Mouse (Mus musculus): ENCODE data around the gene Sema5a. TPM values are rescaled to one million over a fixed set of nuclear protein-coding genes. Genes with fewer than 3 reads are reported as not detected.
"Not testable (repeated sequence)": the region's sequence is repeated elsewhere in the genome, so short reads cannot be mapped to it uniquely, and the experiment has no call there.

The Sema5a gene
- 12.0 and 13.6 TPM in 2 replicates for polyA plus RNA-seq (2014; fragmentation: Nextera tagmentation; extraction: Ambion mirVana)

GRCm38 (mm10) chr15:32244344-32244955 lies at the start of gene Sema5a:
Sema5a (plus strand) TSS chr15:32244810.
- under 1% methylated on average over 42 of the region's 45 CpGs for WGBS
- no peak within 1 kb of the TSS for H3K27ac ChIP-seq
- no peaks in the 10 kb centered on the region for H3K9me3 ChIP-seq (ENCODE audit: control insufficient read depth, low read length)
- peak within 1 kb of the TSS; percentile 63 for H3K9ac ChIP-seq
- ATAC-seq (ENCODE audit: low FRiP score) (peak; percentile 92), DNase-seq (ENCODE audit: low spot score) (peak; percentile 51)
- no peaks in the 10 kb centered on the region; the same call in 1 of the 2 replicates for H3K4me1 ChIP-seq (replicated peaks; ENCODE audit: control insufficient read depth, insufficient read depth, low read length)
- H3K4me3 ChIP-seq (replicated peaks; ENCODE audit: low read length) = peak within 1 kb of the TSS; percentile 64
- H3K4me2 ChIP-seq (replicated peaks) = peak within 1 kb of the TSS; percentile 100
- H3K36me3 ChIP-seq (replicated peaks; ENCODE audit: control insufficient read depth, insufficient read depth) = no peaks in the 10 kb centered on the region
- no peaks in the 10 kb centered on the region for H3K27me3 ChIP-seq (ENCODE audit: control insufficient read depth, insufficient read depth, low read length)

- H3K9ac ChIP-seq = no peak overlapping the region
- H3K9me3 ChIP-seq (ENCODE audit: control insufficient read depth, low read length) = no peaks in the 10 kb centered on the region
- 0 out of 2 replicates have a peak, but pooled peaks cover 3% of the 10 kb centered on the region for H3K4me1 ChIP-seq (replicated peaks; ENCODE audit: control insufficient read depth, insufficient read depth, low read length)
- 62% methylated on average over 9 of the region's 9 CpGs for WGBS
- H3K4me3 ChIP-seq (replicated peaks; ENCODE audit: low read length) = no peak overlapping the region
- DNase-seq (ENCODE audit: low spot score) (no peak), ATAC-seq (ENCODE audit: low FRiP score) (no peak)
- no peak overlapping the region for H3K4me2 ChIP-seq (replicated peaks)
- H3K27ac ChIP-seq = no peak overlapping the region
- H3K36me3 ChIP-seq (replicated peaks; ENCODE audit: control insufficient read depth, insufficient read depth) = no peaks in the 10 kb centered on the region
- H3K27me3 ChIP-seq (ENCODE audit: control insufficient read depth, insufficient read depth, low read length) = no peaks in the 10 kb centered on the region
Observed at GRCm38 (mm10) chr15:32198076-32198475, 46.5 kb upstream of the Sema5a start.

- ATAC-seq (ENCODE audit: low FRiP score) = no peak
- Histone ChIP-seq H3K27me3 (ENCODE audit: control insufficient read depth, insufficient read depth, low read length) (no peaks in the 10 kb centered on the region), H3K9me3 (ENCODE audit: control insufficient read depth, low read length) (no peaks in the 10 kb centered on the region), H3K27ac (no peak overlapping the region), H3K4me2 (replicated peaks) (no peak overlapping the region), H3K36me3 (replicated peaks; ENCODE audit: control insufficient read depth, insufficient read depth) (no peaks in the 10 kb centered on the region), H3K4me1 (replicated peaks; ENCODE audit: control insufficient read depth, insufficient read depth, low read length) (0 out of 2 replicates have a peak, but pooled peaks cover 3% of the 10 kb centered on the region), H3K4me3 (replicated peaks; ENCODE audit: low read length) (no peak overlapping the region), H3K9ac (no peak overlapping the region)
- no peak for DNase-seq (ENCODE audit: low spot score)
- WGBS = 60% methylated on average over 5 of the region's 5 CpGs
Observed at GRCm38 (mm10) chr15:32198561-32198960, 46.0 kb upstream of the Sema5a start.

GRCm38 (mm10) chr15:32203242-32203641 lies 41.4 kb upstream of the Sema5a start:
- no peak overlapping the region for H3K27ac ChIP-seq
- H3K36me3 ChIP-seq (replicated peaks; ENCODE audit: control insufficient read depth, insufficient read depth) = no peaks in the 10 kb centered on the region
- no peak overlapping the region for H3K9ac ChIP-seq
- H3K4me1 ChIP-seq (replicated peaks; ENCODE audit: control insufficient read depth, insufficient read depth, low read length) = 0 out of 2 replicates have a peak, but pooled peaks cover 3% of the 10 kb centered on the region
- no peak overlapping the region for H3K4me3 ChIP-seq (replicated peaks; ENCODE audit: low read length)
- no peaks in the 10 kb centered on the region for H3K9me3 ChIP-seq (ENCODE audit: control insufficient read depth, low read length)
- 89% methylated on average over 5 of the region's 5 CpGs for WGBS
- no peak overlapping the region for H3K4me2 ChIP-seq (replicated peaks)
- DNase-seq (ENCODE audit: low spot score) = no peak
- H3K27me3 ChIP-seq (ENCODE audit: control insufficient read depth, insufficient read depth, low read length) = no peaks in the 10 kb centered on the region
- ATAC-seq (ENCODE audit: low FRiP score) = no peak

GRCm38 (mm10) chr15:32204908-32205307 lies 39.7 kb upstream of the Sema5a start:
- Histone ChIP-seq H3K9ac (no peak overlapping the region), H3K4me2 (replicated peaks) (no peak overlapping the region), H3K9me3 (ENCODE audit: control insufficient read depth, low read length) (no peaks in the 10 kb centered on the region), H3K27ac (no peak overlapping the region), H3K4me3 (replicated peaks; ENCODE audit: low read length) (no peak overlapping the region), H3K27me3 (ENCODE audit: control insufficient read depth, insufficient read depth, low read length) (no peaks in the 10 kb centered on the region), H3K4me1 (replicated peaks; ENCODE audit: control insufficient read depth, insufficient read depth, low read length) (no peaks in the 10 kb centered on the region), H3K36me3 (replicated peaks; ENCODE audit: control insufficient read depth, insufficient read depth) (no peaks in the 10 kb centered on the region)
- 94% methylated on average over 10 of the region's 10 CpGs for WGBS
- DNase-seq (ENCODE audit: low spot score) = no peak
- ATAC-seq (ENCODE audit: low FRiP score) = no peak

GRCm38 (mm10) chr15:32214687-32215086 lies 29.9 kb upstream of the Sema5a start:
- H3K9ac ChIP-seq; H3K36me3 ChIP-seq (replicated peaks; ENCODE audit: control insufficient read depth, insufficient read depth); H3K4me2 ChIP-seq (replicated peaks); H3K4me1 ChIP-seq (replicated peaks; ENCODE audit: control insufficient read depth, insufficient read depth, low read length); DNase-seq (ENCODE audit: low spot score); H3K4me3 ChIP-seq (replicated peaks; ENCODE audit: low read length); ATAC-seq (ENCODE audit: low FRiP score); H3K27ac ChIP-seq; H3K27me3 ChIP-seq (ENCODE audit: control insufficient read depth, insufficient read depth, low read length); H3K9me3 ChIP-seq (ENCODE audit: control insufficient read depth, low read length): not testable (repeated sequence)
- 96% methylated on average over 10 of the region's 10 CpGs for WGBS

- Histone ChIP-seq H3K27me3 (ENCODE audit: control insufficient read depth, insufficient read depth, low read length) (no peaks in the 10 kb centered on the region), H3K9me3 (ENCODE audit: control insufficient read depth, low read length) (no peaks in the 10 kb centered on the region), H3K9ac (no peak overlapping the region), H3K4me3 (replicated peaks; ENCODE audit: low read length) (no peak overlapping the region), H3K27ac (no peak overlapping the region), H3K4me2 (replicated peaks) (no peak overlapping the region), H3K36me3 (replicated peaks; ENCODE audit: control insufficient read depth, insufficient read depth) (no peaks in the 10 kb centered on the region), H3K4me1 (replicated peaks; ENCODE audit: control insufficient read depth, insufficient read depth, low read length) (no peaks in the 10 kb centered on the region)
- ATAC-seq (ENCODE audit: low FRiP score) (no peak), DNase-seq (ENCODE audit: low spot score) (no peak)
- WGBS = 90% methylated on average over 7 of the region's 7 CpGs
Observed at GRCm38 (mm10) chr15:32223028-32223427, 21.6 kb upstream of the Sema5a start.

GRCm38 (mm10) chr15:32225394-32225793 lies 19.2 kb upstream of the Sema5a start:
- ATAC-seq (ENCODE audit: low FRiP score) = no peak
- no peak for DNase-seq (ENCODE audit: low spot score)
- Histone ChIP-seq H3K36me3 (replicated peaks; ENCODE audit: control insufficient read depth, insufficient read depth) (no peaks in the 10 kb centered on the region), H3K27me3 (ENCODE audit: control insufficient read depth, insufficient read depth, low read length) (no peaks in the 10 kb centered on the region), H3K27ac (no peak overlapping the region), H3K9ac (no peak overlapping the region), H3K4me1 (replicated peaks; ENCODE audit: control insufficient read depth, insufficient read depth, low read length) (no peaks in the 10 kb centered on the region), H3K4me3 (replicated peaks; ENCODE audit: low read length) (no peak overlapping the region), H3K4me2 (replicated peaks) (no peak overlapping the region), H3K9me3 (ENCODE audit: control insufficient read depth, low read length) (no peaks in the 10 kb centered on the region)
- 90% methylated on average over 3 of the region's 3 CpGs for WGBS

GRCm38 (mm10) chr15:32226381-32226780 lies 18.2 kb upstream of the Sema5a start:
- no peak overlapping the region for H3K9ac ChIP-seq
- no peak overlapping the region for H3K4me2 ChIP-seq (replicated peaks)
- H3K4me3 ChIP-seq (replicated peaks; ENCODE audit: low read length) = no peak overlapping the region
- H3K9me3 ChIP-seq (ENCODE audit: control insufficient read depth, low read length) = no peaks in the 10 kb centered on the region
- ATAC-seq (ENCODE audit: low FRiP score) (no peak), DNase-seq (ENCODE audit: low spot score) (no peak)
- no peaks in the 10 kb centered on the region for H3K36me3 ChIP-seq (replicated peaks; ENCODE audit: control insufficient read depth, insufficient read depth)
- no peak overlapping the region for H3K27ac ChIP-seq
- H3K4me1 ChIP-seq (replicated peaks; ENCODE audit: control insufficient read depth, insufficient read depth, low read length) = no peaks in the 10 kb centered on the region
- no peaks in the 10 kb centered on the region for H3K27me3 ChIP-seq (ENCODE audit: control insufficient read depth, insufficient read depth, low read length)
- 84% methylated on average over 6 of the region's 6 CpGs for WGBS

All from hindbrain, embryonic 14.5 days (tissue).